Mouse (Mus musculus): ENCODE data around the gene Crim1.

Gene Crim1

GRCm38 (mm10) chr17:78211881-78212280 lies 11.8 kb downstream of the Crim1 start:
- no peak for DNase-seq

GRCm38 (mm10) chr17:78213128-78213527 lies 13.1 kb downstream of the Crim1 start:
- DNase-seq: no peak

- no peak for DNase-seq
Observed at GRCm38 (mm10) chr17:78216526-78216925, 16.5 kb downstream of the Crim1 start.

- DNase-seq: no peak
Observed at GRCm38 (mm10) chr17:78217406-78217805, 17.4 kb downstream of the Crim1 start.

GRCm38 (mm10) chr17:78218506-78219232 lies 18.6 kb downstream of the Crim1 start:
- DNase-seq: no peak

- DNase-seq: no peak
Observed at GRCm38 (mm10) chr17:78221007-78221642, 21.1 kb downstream of the Crim1 start.

GRCm38 (mm10) chr17:78221860-78222259 lies 21.8 kb downstream of the Crim1 start:
- DNase-seq: no peak

GRCm38 (mm10) chr17:78223988-78224387 lies 23.9 kb downstream of the Crim1 start:
- DNase-seq: no peak

GRCm38 (mm10) chr17:78225547-78225946 lies 25.5 kb downstream of the Crim1 start:
- DNase-seq: no peak

GRCm38 (mm10) chr17:78227211-78227610 lies 27.2 kb downstream of the Crim1 start:
- DNase-seq: no peak

- DNase-seq: no peak
Observed at GRCm38 (mm10) chr17:78231567-78231966, 31.5 kb downstream of the Crim1 start.

GRCm38 (mm10) chr17:78232703-78233102 lies 32.7 kb downstream of the Crim1 start:
- no peak for DNase-seq

GRCm38 (mm10) chr17:78233873-78234272 lies 33.8 kb downstream of the Crim1 start:
- no peak for DNase-seq

- no peak for DNase-seq
Observed at GRCm38 (mm10) chr17:78236126-78236525, 36.1 kb downstream of the Crim1 start.

GRCm38 (mm10) chr17:78237954-78238353 lies 37.9 kb downstream of the Crim1 start:
- DNase-seq: no peak

- DNase-seq: no peak
Observed at GRCm38 (mm10) chr17:78240161-78240560, 40.1 kb downstream of the Crim1 start.

GRCm38 (mm10) chr17:78241238-78241637 lies 41.2 kb downstream of the Crim1 start:
- DNase-seq: no peak

GRCm38 (mm10) chr17:78244752-78245151 lies 44.7 kb downstream of the Crim1 start:
- DNase-seq: no peak

GRCm38 (mm10) chr17:78245444-78245843 lies 45.4 kb downstream of the Crim1 start:
- DNase-seq: no peak

- no peak for DNase-seq
Observed at GRCm38 (mm10) chr17:78246634-78247383, 46.8 kb downstream of the Crim1 start.

- no peak for DNase-seq
Observed at GRCm38 (mm10) chr17:78248197-78248596, 48.1 kb downstream of the Crim1 start.

- no peak for DNase-seq
Observed at GRCm38 (mm10) chr17:78248943-78249342, 48.9 kb downstream of the Crim1 start.

- DNase-seq: no peak
Observed at GRCm38 (mm10) chr17:78250149-78250938, 50.3 kb downstream of the Crim1 start.

Data from thymus, postnatal 25 days (tissue).